Mouse (Mus musculus) layer of hippocampus, postnatal 14 days (tissue): ENCODE measurements around the gene Tcf7l2. TPM values are rescaled to one million over a fixed set of nuclear protein-coding genes. Genes with fewer than 3 reads are reported as not detected.
A peak's percentile ranks its signal among the peaks of the same experiment; 100 is the strongest.

ENCODE experiments used
- DNase-seq, 2 experiments: peaks; one replicate each; pipeline ENCODE4 v3.0.0; 2021 to 2022; ENCODE audit warnings: low spot score in 2 of 2, mixed read lengths in 1 of 2
- total RNA-seq, 2 experiments: library from RNA; stranded (reverse); gene quantifications; 2 replicates each; pipeline ENCODE4 v1.2.3; 2021

Tcf7l2 gene
- total RNA-seq, 2 experiments from 2014 or later = 21.5 to 43.3 TPM

DNA sequence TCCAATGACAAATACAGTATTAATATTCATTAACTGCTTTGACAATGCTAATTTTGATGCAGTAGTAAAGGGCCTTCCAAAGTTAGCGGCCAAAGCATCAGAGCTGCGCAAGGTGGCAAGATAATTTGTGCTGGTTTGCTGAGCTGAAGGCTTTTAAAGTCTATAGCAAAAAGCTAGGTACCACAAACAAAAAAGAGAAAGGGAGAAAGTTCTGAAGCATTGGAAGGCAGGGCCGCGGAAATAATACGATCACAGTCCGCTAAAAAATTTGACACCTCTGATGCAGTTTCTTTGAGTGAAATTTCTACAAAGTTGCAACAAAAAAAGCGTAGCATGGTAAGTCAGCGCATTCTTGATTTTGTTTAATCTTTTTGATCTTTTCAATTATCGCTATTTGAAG lies 152.8 kb downstream of the Tcf7l2 start:
- DNase-seq = no peak

DNA sequence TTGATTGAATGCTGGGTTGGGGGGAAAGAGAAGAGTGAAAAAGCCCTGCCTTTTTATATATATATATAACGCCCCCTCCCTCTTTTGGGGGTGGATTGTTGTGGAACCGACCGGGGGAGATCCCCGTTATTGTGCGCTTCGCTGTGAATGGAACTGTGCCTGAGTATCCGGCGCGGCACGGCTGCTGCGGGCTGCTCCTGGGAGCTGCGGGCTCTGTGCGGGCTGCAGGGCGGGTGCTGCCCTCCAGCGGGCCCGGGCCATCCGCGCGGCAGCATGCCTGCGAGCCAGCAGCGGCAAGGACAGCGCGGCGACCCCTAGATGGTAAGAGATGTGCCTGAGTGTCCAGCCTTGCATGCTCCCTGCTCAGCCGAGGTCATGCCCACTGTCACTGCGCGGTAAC lies 153.7 kb downstream of the Tcf7l2 start:
- peak; percentile 32 to 36 for DNase-seq

DNA sequence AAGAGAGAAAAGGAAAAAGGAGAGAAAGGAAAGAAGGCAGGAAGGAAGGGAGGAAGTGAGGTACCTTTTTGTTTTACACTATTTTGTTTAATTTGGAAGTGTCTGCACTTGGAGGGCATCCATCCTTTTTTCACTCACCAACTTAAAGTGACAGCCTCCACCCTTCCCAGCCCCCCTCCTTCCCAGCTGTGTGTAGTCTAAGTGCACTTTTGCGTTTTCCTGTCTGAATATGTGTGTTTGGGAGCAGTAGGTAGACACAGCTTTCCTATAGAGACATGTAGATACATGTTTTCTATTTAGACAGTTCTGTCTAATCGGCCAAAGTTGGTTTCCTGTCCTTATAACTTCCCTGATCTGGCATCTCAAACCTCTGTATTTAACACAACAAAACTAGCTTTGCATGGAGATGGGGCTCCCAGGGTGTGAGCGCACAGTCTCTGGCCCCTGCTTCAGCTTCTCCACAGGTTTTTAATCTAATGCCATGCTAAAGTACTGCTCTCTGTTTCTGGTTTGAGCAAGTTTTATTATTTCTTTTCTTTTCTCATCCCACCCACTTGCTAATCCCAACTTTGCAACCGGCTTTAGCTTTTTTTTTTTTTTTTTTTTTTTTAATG lies 154.3 kb downstream of the Tcf7l2 start:
- no peak for DNase-seq

DNA sequence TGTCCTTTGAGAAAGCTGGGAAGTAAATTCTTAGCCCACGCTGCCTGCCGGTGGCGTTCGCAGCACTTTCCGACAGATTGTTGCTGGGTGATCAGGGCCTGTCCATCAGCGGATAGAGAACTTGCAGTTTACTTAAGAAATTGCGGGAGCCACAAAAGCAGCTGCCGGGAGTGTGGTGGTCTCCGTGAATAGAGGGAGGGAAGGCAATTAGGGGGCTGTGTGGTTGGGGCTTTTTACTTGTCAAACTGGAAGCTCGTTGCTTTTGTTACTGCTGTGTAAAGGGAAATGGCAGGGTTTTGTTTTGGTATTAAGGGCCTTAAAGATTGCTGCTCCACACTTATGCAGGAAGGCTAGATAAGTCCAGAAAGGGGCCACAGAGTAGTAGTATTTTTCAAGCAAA lies 155.0 kb downstream of the Tcf7l2 start:
- DNase-seq = no peak

DNA sequence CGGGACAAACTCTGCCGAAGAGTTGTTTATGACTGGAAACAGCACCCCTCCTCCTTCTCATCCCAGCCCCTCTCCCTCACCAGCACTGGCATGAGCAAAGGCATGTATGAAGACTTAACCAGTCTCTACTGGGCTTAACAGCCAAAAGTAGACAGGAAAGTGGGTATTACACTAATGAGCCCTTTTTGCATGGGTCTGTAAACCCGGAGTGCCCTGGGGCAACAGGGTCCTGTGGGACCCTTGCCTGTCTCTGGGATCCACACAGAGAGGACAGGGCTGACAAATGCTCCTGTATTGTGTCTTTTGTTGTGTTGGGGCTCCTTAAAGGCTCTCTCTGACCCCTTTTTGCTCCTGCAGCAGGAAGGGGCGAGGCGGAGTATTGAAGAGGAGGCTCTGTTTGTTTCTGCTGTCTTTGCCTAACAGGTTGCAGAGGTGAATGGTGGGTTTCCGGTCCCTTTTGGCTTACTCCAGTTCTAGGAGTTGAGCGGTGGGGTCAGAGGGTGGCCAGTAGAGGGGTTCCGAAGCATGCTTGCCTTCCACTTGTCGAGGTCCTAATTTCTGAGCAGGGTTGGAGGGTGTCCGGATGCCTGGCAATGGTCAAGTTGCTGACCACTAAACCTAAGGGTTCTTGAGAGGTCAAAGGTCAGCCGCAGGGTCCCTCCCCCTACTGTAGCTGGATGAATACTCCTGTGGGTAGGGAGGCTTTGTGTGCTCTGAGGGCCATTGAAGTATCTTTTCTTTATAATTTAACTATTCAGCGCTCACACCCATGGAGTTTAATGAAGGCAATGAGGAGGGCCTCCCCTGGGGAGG lies 161.2 kb downstream of the Tcf7l2 start:
- no peak for DNase-seq

DNA sequence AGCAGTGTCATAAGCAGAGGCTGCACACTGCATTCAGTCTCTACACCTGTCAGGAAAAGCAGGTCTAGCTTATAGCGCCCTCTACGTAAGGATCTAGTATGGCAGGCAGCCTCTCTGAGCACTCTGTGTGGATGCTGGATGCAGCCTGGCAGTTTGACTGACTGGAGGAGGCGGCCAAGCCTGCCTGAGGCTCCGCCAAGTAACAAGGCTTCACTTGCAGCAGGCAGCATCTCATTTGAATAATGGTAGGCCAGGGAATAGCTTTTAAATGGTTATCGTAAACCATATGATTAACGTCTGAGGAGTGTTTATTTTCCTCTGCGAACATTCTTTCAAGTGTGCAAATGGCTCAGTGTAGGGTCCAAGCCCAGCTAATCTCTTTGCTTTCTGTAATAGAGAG lies 167.4 kb downstream of the Tcf7l2 start:
- DNase-seq = no peak

DNA sequence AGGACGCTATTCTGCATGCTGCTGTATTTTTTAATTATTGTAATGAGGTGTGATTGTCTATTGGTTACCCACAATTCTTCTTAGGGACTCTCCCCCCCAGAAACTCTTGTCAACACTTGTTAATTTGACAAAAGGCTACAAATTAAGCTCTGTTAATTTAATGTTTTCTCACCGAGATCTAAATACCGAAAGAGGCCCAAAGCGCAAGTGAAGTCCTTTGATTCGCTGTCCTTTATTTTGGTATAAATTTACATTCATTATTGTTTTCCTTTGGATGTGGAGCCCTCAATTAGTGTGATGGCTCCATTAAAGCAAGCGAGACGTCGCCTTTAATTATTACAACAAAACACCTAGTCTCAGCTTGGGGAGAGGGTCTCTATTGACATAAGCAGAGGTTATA lies 170.3 kb downstream of the Tcf7l2 start:
- no peak for DNase-seq

DNA sequence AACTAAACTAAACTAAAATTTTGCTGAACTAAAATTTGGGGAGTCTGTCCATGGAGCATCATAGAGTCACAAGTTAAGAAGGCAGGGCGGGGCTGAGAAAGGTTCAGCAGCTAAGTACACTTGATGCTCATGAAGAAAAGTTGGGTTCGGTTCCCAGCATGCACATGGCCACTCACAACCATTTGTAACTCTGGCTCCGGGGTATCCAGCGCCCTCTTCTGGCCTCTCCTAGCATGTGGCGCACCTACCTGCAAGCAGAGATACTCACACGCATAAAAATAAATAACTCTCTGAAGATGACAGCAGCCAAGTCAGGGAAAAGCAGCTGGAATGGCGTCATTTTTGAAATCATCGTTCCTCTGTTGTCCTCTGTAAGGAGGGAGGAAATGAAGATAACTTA lies 171.2 kb downstream of the Tcf7l2 start:
- DNase-seq = no peak

DNA sequence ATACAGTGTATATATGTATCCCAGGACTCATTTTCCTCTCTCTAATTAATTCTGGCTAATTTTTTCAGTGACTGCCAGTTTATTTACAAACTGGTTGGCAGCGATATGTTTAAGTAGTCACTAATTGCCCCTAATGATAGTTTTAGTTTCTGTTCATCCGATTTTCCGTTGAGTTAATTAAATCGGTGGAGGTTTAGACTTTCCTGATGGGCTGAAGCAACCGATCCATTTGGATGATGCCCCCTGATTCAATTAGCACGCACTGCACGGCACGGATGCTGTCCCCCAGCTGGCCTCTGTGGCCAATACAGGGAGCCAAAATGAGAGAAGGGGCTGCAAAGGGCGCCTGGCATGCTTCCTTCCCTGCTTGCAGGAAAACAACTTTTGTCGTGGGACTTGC lies 172.0 kb downstream of the Tcf7l2 start:
- no peak for DNase-seq

DNA sequence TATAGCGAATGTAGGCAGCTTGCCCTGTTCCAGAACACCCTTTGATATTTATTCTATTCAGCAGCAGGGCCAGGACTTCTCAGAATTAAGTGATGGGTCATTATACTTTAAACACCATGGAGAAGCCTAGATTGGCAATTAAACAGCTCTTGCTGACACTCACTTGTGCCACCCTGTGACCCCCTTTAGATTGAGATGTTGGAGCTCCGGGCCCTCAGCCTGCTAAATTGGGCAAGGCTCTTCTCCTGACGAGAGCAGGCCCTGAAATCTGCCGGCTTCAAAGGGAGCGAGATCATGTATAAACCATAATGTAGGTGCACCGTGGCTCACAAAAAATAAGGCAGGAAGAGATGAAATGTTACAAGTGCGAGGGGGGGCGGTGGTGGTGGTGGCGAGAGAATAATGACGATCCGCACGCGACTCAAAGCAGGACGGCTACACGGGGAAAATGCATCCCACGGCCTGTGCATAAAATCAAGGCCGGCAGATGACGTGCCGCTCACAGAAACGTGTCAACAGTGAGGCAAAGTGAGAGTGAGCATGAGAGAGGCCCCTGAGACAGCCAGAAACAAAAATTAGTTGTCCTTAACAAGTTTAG lies 173.1 kb downstream of the Tcf7l2 start:
- no peak for DNase-seq

DNA sequence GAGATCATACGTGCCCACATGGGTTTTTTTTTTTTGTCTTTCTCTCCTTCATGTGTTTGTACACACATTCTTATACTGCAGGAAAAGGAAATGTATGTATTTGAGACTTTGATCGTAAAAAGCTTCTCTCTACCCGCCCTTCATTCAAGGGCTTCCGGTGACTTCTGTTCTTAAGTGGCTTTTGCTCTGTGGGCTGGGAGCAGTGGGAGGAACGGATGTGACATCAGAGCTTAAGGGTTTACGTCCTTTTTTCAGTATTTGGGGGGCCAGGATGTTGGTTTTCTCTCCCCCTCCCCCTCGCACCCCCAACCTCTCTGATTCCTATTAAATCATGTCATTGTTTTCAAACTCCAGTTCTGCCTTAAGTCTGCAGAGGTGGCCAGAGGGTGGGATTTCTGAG lies 173.9 kb downstream of the Tcf7l2 start:
- no peak for DNase-seq

DNA sequence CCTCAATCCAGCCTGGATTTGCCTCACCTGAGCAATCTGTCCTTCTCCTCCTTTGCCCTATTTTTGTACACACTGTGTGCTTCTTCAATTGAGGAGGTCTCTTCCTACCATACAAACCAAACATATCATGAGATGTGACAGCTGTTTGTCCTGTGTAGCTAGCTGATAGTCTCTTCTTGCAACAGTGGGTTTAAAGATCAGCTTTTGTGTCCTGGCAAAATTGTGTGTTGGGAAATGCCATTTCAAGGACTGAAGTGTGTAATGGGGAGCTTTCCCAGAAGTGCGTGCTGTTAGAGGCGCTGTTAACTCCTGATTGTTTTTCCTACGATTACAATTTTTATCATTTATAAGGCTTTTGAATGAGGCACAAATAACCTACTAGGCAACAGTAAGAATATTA lies 174.6 kb downstream of the Tcf7l2 start:
- no peak for DNase-seq

DNA sequence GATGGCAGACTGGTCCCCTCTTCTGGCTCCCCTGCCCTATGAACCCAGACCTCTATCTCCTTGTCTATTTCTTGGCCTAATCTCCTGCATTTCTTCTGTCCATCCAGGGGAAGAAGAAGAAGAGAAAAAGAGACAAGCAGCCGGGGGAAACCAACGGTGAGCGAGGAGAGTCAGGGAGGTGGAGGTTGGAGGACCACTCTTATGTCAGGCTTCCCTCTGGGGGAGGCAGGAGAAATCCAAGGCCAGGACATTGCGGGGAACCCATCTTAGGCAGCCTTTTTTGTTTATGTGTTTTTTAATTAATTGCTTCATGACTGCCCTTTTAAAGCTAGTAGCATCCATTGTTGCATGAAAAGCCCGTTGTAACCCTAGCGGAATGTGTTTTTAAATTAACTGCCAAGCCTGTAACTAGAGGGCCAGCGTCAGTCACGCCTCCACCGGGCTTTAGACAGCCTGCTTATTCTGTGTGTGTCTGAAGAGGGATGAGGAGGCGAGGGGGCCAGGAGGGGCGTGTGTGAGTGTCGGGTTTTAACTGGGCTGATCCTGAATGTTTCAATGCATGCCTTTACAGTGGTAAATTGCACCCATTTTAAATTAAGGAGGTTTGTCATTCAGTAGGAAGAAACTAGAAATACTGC lies 182.3 kb downstream of the Tcf7l2 start:
- DNase-seq = no peak

DNA sequence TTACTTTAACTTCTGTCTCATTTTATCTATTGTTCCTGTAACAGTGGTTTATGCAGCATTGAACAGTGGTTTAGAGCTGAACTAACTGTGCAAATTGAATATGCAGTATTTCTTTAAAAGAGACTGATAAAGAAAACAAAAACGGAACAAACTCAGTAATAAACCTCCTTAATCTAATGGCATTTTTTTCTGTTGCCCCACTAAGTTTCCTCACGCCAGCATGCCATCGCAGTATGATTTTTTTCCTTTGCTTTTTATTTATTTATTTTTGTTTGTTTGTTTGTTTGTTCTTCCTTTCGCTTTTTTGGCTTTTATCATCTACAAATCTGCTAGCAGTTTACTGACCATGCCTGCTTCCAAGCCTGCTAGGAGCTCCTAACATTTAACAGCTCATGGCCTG lies 183.2 kb downstream of the Tcf7l2 start:
- DNase-seq = no peak

DNA sequence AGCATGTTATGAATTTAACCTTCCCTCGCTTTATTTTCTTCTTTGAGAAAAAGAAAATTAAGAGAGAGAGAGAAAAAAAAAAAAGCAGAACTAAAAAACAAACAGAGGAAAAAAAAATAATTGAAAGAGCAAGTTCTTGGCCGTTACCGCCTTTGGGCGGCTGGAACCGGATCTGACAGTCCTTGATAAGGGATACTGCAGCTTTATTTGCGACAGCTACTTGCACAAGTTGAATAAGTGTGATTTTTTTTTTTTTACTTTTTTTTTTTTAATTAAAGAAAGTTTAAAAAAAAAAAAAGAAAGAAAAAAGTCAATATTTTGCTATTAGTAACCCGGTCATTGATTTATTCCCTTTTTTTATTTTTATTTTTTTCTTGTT lies 183.8 kb downstream of the Tcf7l2 start:
- no peak for DNase-seq

DNA sequence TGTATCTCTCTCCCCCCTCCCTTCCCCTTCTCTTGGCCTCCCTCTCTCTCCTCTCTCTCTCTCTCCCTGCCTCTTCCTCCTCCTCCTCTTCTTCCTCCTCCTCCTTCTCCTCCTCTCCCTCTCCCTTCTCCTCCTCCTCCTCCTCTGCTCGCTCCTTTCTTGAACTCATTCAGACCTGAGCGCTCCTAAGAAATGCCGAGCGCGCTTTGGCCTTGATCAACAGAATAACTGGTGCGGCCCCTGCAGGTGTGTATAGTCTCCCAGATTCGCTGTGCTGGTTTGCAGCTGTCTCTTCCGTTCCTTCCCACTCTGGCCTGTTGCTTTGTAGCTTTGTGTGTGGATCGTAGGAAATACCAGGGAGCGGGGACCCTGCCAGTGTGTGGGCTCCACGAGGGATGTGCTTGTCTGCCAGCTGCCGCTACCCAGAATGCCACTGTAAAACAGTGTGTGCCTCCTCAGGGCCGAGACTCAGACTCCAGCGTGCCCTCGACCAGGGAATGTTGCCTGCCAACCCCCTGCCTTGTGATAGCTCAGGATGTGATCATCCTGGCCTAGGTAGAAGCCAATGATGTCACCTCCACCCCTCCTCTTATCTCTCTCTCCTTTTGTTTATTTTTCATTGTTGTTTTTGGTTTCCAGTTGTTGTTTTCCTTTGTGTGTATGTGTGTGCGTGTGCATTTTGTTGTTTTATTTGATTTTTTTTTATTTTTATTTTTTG lies 184.3 kb downstream of the Tcf7l2 start:
- no peak for DNase-seq

DNA sequence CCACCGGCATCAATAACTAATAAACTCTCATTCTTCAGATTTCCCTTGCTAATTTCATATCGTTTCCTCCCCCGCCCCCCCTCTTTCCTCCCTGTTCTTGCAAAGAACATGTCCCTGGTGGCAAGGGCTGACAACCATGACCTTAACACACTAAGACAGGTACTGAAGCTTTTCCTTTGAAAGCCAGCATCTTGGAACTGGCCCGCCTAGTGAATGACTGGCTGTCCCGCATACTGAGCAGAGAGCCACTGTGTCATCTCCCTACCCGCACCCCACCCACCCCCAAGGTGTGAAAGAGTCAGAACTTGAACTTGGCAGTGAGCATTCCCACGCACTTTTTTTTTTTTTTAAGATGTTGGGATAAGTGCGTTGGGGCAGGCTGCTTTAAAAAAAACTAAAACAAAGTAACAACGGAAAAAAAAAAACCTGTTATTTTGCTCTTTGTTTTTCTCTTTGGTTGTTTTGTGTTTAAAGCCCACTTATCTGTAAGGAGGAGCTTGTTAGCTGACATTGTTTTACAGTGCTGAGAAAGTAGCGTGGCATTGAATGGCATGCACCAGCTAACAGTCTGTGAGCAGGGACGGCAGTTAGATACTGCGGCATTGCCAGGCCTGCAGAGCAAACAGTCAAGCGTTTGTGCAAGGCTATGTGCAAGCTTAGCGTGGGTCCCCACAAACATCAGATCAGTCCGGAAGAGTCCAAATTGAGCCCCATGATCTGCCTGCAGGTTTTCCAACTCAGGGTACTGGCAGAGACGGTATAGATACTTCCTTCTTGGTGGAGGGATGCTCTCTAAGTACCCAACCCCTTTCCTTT lies 185.4 kb downstream of the Tcf7l2 start:
- DNase-seq = no peak

DNA sequence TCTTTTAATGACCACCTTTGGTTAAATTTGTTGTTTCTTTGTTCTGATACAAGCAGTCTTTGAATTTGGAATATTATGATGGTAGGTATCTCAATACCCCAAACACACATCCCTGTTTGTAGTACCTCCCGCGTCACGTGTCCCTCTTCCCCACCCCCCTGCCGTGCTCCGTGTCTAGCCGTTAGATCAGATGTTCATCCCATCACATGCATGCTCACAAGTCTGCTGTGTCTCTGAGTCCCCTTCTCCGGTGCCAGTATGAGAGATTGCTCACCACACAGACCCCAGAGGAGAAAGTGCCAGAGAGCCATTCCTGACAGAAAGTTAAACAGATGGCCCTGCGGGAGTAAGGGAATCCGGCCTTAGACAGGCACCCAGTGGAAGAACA lies 186.0 kb downstream of the Tcf7l2 start:
- no peak for DNase-seq

DNA sequence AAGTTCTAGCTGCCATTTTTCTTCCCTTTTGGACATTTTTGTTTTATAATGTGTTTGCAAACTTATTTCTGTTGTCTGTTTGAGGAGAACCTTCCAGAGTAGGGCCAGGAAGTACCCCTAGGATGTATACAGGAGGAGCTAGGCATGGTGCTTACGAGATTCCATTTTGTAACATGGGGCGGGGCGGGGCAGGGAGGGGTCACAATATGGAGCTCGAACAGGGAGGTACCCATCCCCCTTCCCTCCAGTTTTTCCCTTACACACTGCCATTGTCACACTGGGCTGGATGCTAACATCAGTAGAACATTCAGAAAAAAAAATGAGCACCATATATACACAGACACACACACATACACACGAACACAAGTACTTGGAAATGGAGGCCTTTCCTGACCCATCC lies 187.1 kb downstream of the Tcf7l2 start:
- no peak for DNase-seq

DNA sequence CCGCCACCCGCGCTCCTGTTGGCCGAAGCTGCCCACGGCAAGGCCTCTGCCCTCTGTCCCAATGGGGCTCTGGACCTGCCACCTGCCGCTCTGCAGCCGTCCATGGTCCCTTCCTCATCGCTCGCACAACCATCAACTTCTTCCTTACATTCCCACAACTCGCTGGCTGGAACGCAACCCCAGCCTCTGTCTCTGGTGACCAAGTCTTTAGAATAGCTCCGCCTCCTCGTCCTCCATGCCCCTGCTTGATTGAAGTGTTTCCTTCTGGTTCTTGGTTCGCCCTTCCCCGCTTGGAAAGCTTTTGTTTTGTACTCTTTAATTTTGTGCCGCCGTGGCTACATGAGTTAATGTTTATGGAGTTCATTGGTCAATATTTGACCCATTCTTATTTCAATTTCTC lies 190.0 kb downstream of the Tcf7l2 start:
- no peak for DNase-seq
